Mouse (Mus musculus) fibroblast of lung, adult 2 months (primary cell): Measurements from ENCODE around the gene Saysd1.
"Not testable (repeated sequence)": the region's sequence is repeated elsewhere in the genome, so short reads cannot be mapped to it uniquely, and the experiment has no call there.

ENCODE experiments used
- DNase-seq: peaks from one replicate; pipeline ENCODE4 v3.0.0-alpha.2; 2011; ENCODE audit warnings: low read depth

Saysd1 gene

DNA sequence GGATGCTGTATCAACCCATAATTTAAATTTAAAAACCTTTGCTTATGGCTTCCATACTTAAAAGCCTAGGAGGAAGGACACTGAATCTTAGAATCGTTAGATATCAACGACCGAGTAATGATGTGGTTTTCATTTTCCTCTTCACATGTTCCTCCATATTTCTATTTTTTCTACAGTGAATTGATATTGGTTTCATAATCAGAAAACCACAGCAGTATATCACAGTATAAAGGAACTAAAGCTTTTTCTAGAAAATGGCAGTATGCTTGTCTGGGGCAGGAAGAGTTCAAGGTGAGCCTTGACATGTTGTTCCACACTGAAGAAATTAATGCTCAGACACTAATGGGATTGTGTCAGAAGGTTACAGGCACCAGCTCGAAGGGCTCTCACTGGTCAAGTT, 97.4 kb downstream of the Saysd1 start:
- DNase-seq = no peak

DNA sequence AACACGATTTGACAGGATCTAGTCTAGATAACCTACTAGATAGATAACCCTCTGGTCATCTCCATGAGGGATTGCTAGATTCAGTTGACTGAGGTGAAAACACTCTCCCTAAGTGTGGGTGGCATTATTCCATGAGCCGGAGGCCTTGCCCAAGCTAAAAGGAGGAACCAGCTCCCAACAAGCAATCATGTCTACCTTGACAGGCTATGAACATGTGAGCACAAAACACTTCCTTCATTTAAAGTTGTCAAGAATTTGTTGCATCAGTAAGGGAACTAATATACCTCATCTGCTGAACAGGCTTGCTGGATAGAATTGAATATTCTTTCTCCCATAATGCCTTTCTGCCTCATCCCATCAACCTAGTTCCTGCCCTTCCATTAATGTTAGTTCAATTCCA, 98.5 kb downstream of the Saysd1 start:
- DNase-seq = no peak

DNA sequence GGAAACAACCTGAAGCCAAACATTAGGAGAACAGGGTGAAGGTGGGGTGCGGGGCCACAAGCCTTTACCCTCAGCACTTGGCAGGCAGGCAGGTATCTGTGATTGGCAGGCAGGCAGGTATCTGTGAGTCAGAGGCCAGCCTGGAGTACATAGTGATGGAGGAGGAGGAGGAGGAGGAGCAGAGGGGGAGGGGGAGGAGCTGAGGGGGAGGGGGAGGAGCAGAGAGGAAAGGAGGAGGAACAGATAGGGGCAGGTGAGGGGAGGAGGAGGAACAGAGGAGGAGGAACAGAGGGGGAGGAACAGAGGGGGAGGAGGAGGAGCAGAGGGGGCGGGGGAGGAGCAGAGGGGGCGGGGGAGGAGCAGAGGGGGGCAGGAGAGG, 105.6 kb downstream of the Saysd1 start:
- no peak for DNase-seq

DNA sequence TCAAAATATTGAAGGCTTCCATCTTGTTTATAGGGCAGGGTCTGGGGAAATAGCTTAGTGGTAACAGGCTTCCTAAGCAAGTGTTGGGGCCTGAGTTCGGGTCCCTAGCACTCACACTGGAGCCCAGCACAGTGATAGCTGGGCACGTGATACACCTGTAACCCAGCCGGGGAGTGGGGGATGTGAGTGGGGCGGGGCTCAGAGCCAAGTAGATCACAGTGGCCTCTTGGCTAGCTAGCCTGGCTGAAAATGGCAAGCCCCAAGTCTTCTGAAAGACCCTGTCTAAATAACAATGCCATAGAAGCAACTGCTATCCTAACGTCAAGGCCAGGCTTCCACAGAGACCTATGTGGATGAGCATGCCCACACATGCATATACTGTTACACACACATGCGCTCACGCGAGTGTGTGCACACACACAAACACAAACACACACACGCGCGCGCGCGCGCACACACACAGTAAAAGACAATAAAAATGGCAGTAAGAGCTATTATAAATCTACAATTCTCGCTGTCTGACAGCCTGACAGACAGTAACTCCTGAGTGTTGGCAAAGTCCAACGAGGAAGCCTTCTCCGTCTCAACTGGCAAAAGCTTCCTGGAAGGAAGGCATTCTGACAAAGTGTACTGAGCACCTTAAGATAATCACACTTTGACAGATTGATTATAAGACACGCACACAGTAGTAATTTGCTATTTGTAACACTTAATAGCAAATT, 106.2 kb downstream of the Saysd1 start:
- no peak for DNase-seq

DNA sequence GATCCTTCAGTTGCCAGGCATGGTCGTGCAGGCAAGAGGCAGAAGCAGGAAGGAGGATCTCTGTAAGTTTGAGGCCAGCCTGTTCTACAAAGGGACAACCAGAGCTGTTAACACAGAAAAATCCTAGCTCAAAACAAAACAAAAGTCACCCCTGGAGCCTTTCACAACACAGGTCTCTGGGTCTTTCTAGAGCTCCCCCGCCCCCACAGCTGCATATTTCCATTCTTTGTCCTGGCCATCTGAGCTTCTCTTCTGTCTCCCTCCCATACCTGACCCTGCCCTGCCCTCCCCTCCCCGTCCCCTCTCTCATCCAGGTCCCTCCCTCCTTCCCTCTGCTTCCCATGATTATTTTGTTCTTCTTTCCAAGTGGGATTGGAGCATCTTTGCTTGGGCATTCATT, 108.7 kb downstream of the Saysd1 start:
- DNase-seq = no peak

DNA sequence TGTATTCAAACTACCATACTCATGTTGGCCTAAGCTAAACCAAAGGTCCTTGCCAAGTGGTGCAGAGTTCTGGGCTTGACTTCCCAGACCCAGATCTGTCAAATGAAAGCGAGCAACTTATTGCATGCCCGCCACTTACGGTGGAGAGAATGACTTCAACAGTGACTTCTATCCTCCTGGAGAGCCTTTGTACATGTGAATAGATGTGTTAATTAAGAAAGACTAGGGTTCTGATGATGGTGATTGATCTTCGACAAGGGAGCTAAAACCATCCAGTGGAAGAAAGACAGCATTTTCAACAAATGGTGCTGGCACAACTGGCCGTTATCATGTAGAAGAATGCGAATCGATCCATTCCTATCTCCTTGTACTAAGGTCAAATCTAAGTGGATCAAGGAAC, 110.9 kb downstream of the Saysd1 start:
- not testable (repeated sequence) for DNase-seq
